Mouse (Mus musculus): ENCODE measurements around the gene Cxcl9. TPM values are rescaled to one million over a fixed set of nuclear protein-coding genes. Genes with fewer than 3 reads are reported as not detected.

The Cxcl9 gene
- total RNA-seq, 1 experiment from 2014 or later: 0.12 TPM

DNA sequence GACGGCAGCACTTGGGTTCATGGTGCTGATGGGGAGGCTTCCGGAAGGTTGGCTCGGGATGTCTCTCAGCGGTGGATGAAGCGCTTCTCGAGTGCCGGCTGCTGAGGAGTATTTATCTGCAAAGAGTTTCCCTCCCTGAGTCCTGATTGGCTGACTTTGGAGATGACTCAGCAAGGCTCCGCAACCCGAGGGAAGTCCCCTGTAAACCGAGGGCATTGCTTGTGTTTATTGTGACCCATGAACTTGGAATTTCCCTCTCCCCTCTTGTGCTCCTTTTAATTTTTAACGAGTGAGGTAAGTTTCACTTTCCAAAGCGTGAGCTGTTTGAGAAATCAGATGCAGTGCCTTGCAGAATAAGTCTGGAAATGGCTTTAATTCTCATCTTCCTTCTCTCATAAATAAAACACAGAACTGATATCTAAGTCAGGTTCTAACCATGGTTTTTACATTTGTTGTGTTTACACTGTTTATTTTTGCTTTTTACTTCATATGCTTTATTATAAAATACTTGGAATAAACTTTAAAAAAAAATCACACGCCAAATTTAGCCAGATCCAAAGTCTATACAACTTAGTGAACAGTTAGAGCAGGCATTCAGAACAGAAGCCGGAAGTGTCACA lies 21.0 kb upstream of the Cxcl9 start, which contains the start of gene Cxcl10:
Cxcl10 (minus strand) TSS at position 96 of the 620 bp plus-strand sequence.
- ATAC-seq (ENCODE audit: extremely low read depth, insufficient number of reproducible peaks, low FRiP score, poor library complexity, severe bottlenecking): peak; percentile 49; the same call in 1 of the 2 replicates

DNA sequence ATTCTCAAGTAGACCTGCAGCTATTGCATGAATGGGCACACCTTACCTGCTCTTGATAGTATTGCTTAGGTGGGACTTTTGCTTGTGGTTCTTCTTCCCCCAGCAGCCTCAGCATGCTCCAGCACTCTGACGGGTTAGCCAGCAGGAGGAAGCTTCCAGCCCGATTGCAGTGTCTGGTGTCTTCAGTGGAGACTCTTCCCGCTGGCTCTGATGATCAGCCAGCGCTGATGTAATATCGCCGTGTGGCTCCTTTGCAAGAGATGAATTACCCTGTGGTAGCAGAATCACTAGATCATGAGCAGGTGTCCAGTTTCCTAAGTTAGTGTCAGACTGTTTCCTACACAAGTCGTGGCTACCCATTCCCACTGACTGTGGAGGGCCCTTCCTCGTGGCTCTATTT lies 17.1 kb upstream of the Cxcl9 start:
- no peak for ATAC-seq (ENCODE audit: extremely low read depth, insufficient number of reproducible peaks, low FRiP score, poor library complexity, severe bottlenecking)

DNA sequence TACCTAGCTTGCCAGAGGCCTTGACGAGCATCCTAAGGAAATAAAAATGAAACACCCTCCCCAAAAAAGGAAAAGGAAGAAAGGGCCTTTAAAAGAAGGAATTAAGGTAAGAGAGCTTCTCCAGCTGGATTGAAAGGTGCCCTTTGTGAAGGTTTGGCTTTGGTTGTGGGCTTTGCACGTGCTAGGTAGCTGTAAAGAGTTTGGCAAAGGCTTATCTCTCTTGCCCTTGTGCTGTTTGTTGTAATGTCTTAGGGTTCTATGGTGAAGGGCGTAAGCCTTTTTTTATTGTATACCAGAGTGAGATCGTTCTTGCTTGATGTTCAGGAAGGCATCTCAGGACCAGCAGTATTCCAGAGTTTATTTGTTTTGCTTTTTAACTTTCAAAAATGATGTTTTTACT lies 12.7 kb upstream of the Cxcl9 start:
- no peak for ATAC-seq (ENCODE audit: extremely low read depth, insufficient number of reproducible peaks, low FRiP score, poor library complexity, severe bottlenecking)

- no peak for ATAC-seq (ENCODE audit: extremely low read depth, insufficient number of reproducible peaks, low FRiP score, poor library complexity, severe bottlenecking)
Observed at GRCm38 (mm10) chr5:92336743-92337142, 8.9 kb upstream of the Cxcl9 start.

GRCm38 (mm10) chr5:92332359-92332840 lies 4.5 kb upstream of the Cxcl9 start:
- no peak for ATAC-seq (ENCODE audit: extremely low read depth, insufficient number of reproducible peaks, low FRiP score, poor library complexity, severe bottlenecking)

GRCm38 (mm10) chr5:92331635-92332338 lies 3.9 kb upstream of the Cxcl9 start, which contains the start of gene Art3:
Gene Art3, plus strand, starts transcription at chr5:92331827.
- ATAC-seq (ENCODE audit: extremely low read depth, insufficient number of reproducible peaks, low FRiP score, poor library complexity, severe bottlenecking): peak; percentile 6; the same call in 1 of the 2 replicates

GRCm38 (mm10) chr5:92331122-92331521 lies 3.2 kb upstream of the Cxcl9 start:
- ATAC-seq (ENCODE audit: extremely low read depth, insufficient number of reproducible peaks, low FRiP score, poor library complexity, severe bottlenecking): no peak

DNA sequence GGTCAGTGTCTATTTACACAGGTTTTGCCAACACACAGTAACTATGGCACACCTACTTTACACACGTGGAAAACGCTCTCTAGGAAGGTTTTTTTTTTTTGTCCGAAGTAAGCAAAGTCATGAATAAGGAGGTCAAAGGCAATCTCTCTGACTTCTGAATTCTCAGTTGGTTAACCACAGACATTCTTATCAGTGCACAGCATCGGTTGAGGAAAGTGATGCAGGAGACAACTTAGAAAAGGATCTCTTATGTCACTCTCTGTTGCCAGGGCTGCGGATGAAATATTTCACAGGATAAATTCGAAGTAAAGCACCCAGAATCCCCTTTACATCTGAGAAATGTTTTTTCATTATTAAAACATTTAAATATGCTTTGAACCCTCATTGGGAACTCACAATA lies 512 bp downstream of the Cxcl9 start:
- no peak for ATAC-seq (ENCODE audit: extremely low read depth, insufficient number of reproducible peaks, low FRiP score, poor library complexity, severe bottlenecking)

- ATAC-seq (ENCODE audit: extremely low read depth, insufficient number of reproducible peaks, low FRiP score, poor library complexity, severe bottlenecking): no peak
Observed at GRCm38 (mm10) chr5:92323264-92323663, 4.6 kb downstream of the Cxcl9 start.

DNA sequence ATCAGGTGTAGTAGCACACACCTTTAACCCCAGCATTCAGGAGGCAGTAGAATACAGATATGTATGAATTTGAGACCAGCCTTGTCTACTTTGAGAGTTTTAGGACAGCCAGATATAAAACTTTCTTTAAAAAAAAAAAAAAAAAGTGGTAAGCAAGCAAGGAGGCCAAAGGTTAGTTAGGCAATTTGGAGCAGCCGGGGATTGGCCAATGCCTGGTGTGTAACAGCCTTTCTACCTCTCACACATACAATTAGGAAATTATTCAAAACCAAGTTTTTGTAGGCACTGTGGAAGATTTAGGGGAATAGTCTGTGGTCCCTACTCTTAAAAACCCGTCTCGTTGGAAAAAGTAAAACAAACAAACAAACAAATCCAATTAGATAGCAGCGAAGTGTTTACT lies 5.3 kb downstream of the Cxcl9 start:
- ATAC-seq (ENCODE audit: extremely low read depth, insufficient number of reproducible peaks, low FRiP score, poor library complexity, severe bottlenecking): no peak

- ATAC-seq (ENCODE audit: extremely low read depth, insufficient number of reproducible peaks, low FRiP score, poor library complexity, severe bottlenecking): no peak
Observed at GRCm38 (mm10) chr5:92321631-92322400, 6.1 kb downstream of the Cxcl9 start.

DNA sequence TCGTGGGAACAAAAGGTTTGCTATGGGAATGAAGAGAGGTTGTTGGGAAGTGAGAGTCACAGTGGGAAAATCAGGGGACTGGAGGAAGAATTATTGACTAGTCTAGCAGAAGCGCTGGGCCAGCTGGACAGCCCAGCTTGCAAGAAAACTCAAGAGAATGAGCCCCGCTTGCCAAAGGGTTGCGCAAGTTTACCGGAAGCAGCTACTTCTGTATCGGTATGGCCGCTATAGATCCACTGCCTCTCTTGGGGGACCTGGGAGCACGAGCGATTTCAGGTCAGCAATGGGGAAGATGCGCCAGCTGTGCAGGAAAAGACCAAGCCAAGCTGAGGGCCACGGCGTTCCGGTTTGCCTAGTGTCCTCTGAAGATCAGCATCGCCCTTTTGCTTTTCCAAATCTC lies 9.3 kb downstream of the Cxcl9 start:
- ATAC-seq (ENCODE audit: extremely low read depth, insufficient number of reproducible peaks, low FRiP score, poor library complexity, severe bottlenecking): peak; percentile 24; the same call in 1 of the 2 replicates

GRCm38 (mm10) chr5:92318119-92318518 lies 9.8 kb downstream of the Cxcl9 start:
- ATAC-seq (ENCODE audit: extremely low read depth, insufficient number of reproducible peaks, low FRiP score, poor library complexity, severe bottlenecking): peak; percentile 78

DNA sequence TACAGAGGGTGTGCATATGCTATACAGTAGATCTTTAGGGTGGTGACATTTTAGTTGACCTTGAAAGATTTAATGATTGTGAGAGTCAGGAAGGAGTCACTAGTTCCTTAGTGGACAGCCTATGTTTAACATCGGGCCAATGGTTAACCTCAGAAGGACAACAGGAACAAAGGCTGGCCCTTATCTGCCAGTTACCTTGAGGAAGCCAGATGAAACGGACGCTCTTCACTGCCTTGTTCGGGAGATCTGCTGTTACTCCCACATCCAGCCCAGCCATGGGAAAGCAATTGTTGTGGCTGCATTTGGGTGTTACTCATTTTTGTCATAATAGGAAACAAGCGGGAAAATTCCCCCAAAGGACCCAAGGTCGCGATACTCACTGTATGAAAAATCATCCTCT lies 14.1 kb downstream of the Cxcl9 start:
- ATAC-seq (ENCODE audit: extremely low read depth, insufficient number of reproducible peaks, low FRiP score, poor library complexity, severe bottlenecking): no peak

GRCm38 (mm10) chr5:92312046-92312715 lies 15.7 kb downstream of the Cxcl9 start:
- peak; percentile 59 for ATAC-seq (ENCODE audit: extremely low read depth, insufficient number of reproducible peaks, low FRiP score, poor library complexity, severe bottlenecking)

GRCm38 (mm10) chr5:92309681-92310511 lies 18.0 kb downstream of the Cxcl9 start, which contains the start of gene Sdad1:
Gene Sdad1, minus strand, starts transcription at chr5:92310479.
- peak; percentile 95 for ATAC-seq (ENCODE audit: extremely low read depth, insufficient number of reproducible peaks, low FRiP score, poor library complexity, severe bottlenecking)

- ATAC-seq (ENCODE audit: extremely low read depth, insufficient number of reproducible peaks, low FRiP score, poor library complexity, severe bottlenecking): no peak
Observed at GRCm38 (mm10) chr5:92304291-92304690, 23.6 kb downstream of the Cxcl9 start.

GRCm38 (mm10) chr5:92302149-92302840 lies 25.6 kb downstream of the Cxcl9 start:
- no peak for ATAC-seq (ENCODE audit: extremely low read depth, insufficient number of reproducible peaks, low FRiP score, poor library complexity, severe bottlenecking)

All from neutrophil, adult 5-6 weeks (primary cell).